Mouse (Mus musculus) limb, embryonic 11.5 days (tissue): ENCODE data around the gene St3gal6. TPM values are rescaled to one million over a fixed set of nuclear protein-coding genes. Genes with fewer than 3 reads are reported as not detected.

ENCODE experiments used
- ATAC-seq: fragments of 200-750 bp; cut with Nextera tagmentation; 2 replicates; pipeline ENCODE4 v1.8.0; 2017; ENCODE audit warnings: low read depth; ENCODE audit not compliant: insufficient number of reproducible peaks, low FRiP score, low TSS enrichment
- DNase-seq: peaks from one replicate; pipeline ENCODE4 v3.0.0-alpha.2; 2015; ENCODE audit warnings: low spot score
- H3K27ac ChIP-seq: fragments of 300-500 bp; sonication (generic); replicated peaks from 2 replicates; pipeline ENCODE4 v1.5.1; 2014; ENCODE audit warnings: low read depth, mild to moderate bottlenecking, low read length
- H3K27me3 ChIP-seq: fragments of 300-500 bp; sonication (generic); 2 replicates; pipeline ENCODE4 v1.6.1; 2014; ENCODE audit warnings: mild to moderate bottlenecking, low read length, mixed read lengths; ENCODE audit not compliant: control insufficient read depth, insufficient read depth
- H3K36me3 ChIP-seq: fragments of 300-500 bp; sonication (generic); 2 replicates; pipeline ENCODE4 v1.6.1; 2014; ENCODE audit warnings: mild to moderate bottlenecking, low read length, moderate library complexity, mixed read lengths; ENCODE audit not compliant: control insufficient read depth, insufficient read depth
- H3K4me1 ChIP-seq: fragments of 300-500 bp; sonication (generic); 2 replicates; pipeline ENCODE4 v1.6.1; 2014; ENCODE audit warnings: low read length, mixed read lengths; ENCODE audit not compliant: control insufficient read depth, insufficient read depth
- H3K4me2 ChIP-seq: fragments of 300-500 bp; sonication (generic); 2 replicates; pipeline ENCODE4 v1.6.1; 2014; ENCODE audit warnings: low read depth, mild to moderate bottlenecking, moderate library complexity; ENCODE audit not compliant: severe bottlenecking
- H3K4me3 ChIP-seq: fragments of 300-500 bp; sonication (generic); 2 replicates; pipeline ENCODE4 v1.5.1; 2014; ENCODE audit warnings: low read depth, low read length
- H3K9ac ChIP-seq: fragments of 300-500 bp; sonication (generic); 2 replicates; pipeline ENCODE4 v1.6.1; 2014; ENCODE audit warnings: mild to moderate bottlenecking, low read length
- H3K9me3 ChIP-seq: fragments of 300-500 bp; sonication (generic); 2 replicates; pipeline ENCODE4 v1.6.1; 2016; ENCODE audit warnings: low read length; ENCODE audit not compliant: control insufficient read depth
- WGBS: fragments of 180-500 bp; shearing (Covaris S2); extraction: QIAGEN DNeasy Blood & Tissue Kit; methylation state at CpG from one replicate; pipeline ENCODE4 v1.1.7; 2014; 5-methylcytosine and 5-hydroxymethylcytosine counted together
- polyA plus RNA-seq: library from polyadenylated mRNA; unstranded; fragments of >200 nt; fragmentation: Nextera tagmentation; extraction: Ambion mirVana; gene quantifications from 2 replicates; pipeline ENCODE4 v1.2.1, GENCODE M21; 2014

The St3gal6 gene
- polyA plus RNA-seq, 1 experiment from 2014 or later, result 14.0 TPM

GRCm38 (mm10) chr16:58453820-58454219 is 70.2 kb downstream of the St3gal6 start:
- no peaks in the 10 kb centered on the region; the same call in 1 of the 2 replicates for H3K36me3 ChIP-seq
- no peaks in the 10 kb centered on the region for H3K4me1 ChIP-seq
- ATAC-seq (no peak), DNase-seq (no peak)
- H3K9me3 ChIP-seq, result no peaks in the 10 kb centered on the region
- H3K4me3 ChIP-seq, result no peak overlapping the region
- no peak overlapping the region for H3K9ac ChIP-seq
- H3K27me3 ChIP-seq, result no peaks in the 10 kb centered on the region
- no peak overlapping the region for H3K27ac ChIP-seq
- H3K4me2 ChIP-seq, result no peak overlapping the region

- no peaks in the 10 kb centered on the region for H3K4me1 ChIP-seq
- ATAC-seq (no peak), DNase-seq (no peak)
- H3K4me3 ChIP-seq, result no peak overlapping the region
- H3K36me3 ChIP-seq, result no peaks in the 10 kb centered on the region; the same call in 1 of the 2 replicates
- H3K27me3 ChIP-seq, result no peaks in the 10 kb centered on the region
- H3K4me2 ChIP-seq, result no peak overlapping the region
- H3K27ac ChIP-seq, result no peak overlapping the region
- 98% methylated on average over 3 of the region's 3 CpGs for WGBS
- no peaks in the 10 kb centered on the region for H3K9me3 ChIP-seq
- H3K9ac ChIP-seq, result no peak overlapping the region
Observed at GRCm38 (mm10) chr16:58453138-58453537, 70.9 kb downstream of the St3gal6 start.

- H3K4me1 ChIP-seq, result no peaks in the 10 kb centered on the region
- ATAC-seq, result no peak
- H3K4me3 ChIP-seq, result no peak overlapping the region
- no peaks in the 10 kb centered on the region for H3K9me3 ChIP-seq
- 96% methylated on average over 5 of the region's 5 CpGs for WGBS
- peaks cover 4% of the 10 kb centered on the region; the same call in 1 of the 2 replicates for H3K36me3 ChIP-seq
- no peak overlapping the region for H3K27ac ChIP-seq
- no peak overlapping the region for H3K4me2 ChIP-seq
- no peak overlapping the region for H3K9ac ChIP-seq
- DNase-seq, result no peak
- H3K27me3 ChIP-seq, result no peaks in the 10 kb centered on the region
Observed at GRCm38 (mm10) chr16:58451647-58452046, 72.4 kb downstream of the St3gal6 start.

GRCm38 (mm10) chr16:58450648-58451047 is 73.4 kb downstream of the St3gal6 start:
- no peaks in the 10 kb centered on the region for H3K4me1 ChIP-seq
- H3K4me2 ChIP-seq, result no peak overlapping the region
- peaks cover 4% of the 10 kb centered on the region; the same call in 1 of the 2 replicates for H3K36me3 ChIP-seq
- WGBS, result 72% methylated on average over 6 of the region's 6 CpGs
- H3K27me3 ChIP-seq, result no peaks in the 10 kb centered on the region
- no peak for ATAC-seq
- DNase-seq, result no peak
- H3K4me3 ChIP-seq, result no peak overlapping the region
- H3K27ac ChIP-seq, result no peak overlapping the region
- H3K9ac ChIP-seq, result no peak overlapping the region
- H3K9me3 ChIP-seq, result no peaks in the 10 kb centered on the region

GRCm38 (mm10) chr16:58449073-58449472 is 75.0 kb downstream of the St3gal6 start:
- Histone ChIP-seq H3K4me2 (no peak overlapping the region), H3K27ac (no peak overlapping the region), H3K4me3 (no peak overlapping the region), H3K27me3 (no peaks in the 10 kb centered on the region), H3K36me3 (peaks cover 4% of the 10 kb centered on the region; the same call in 1 of the 2 replicates), H3K4me1 (no peaks in the 10 kb centered on the region), H3K9ac (no peak overlapping the region), H3K9me3 (no peaks in the 10 kb centered on the region)
- DNase-seq, result no peak
- ATAC-seq, result no peak
- WGBS, result 86% methylated on average over 4 of the region's 4 CpGs

GRCm38 (mm10) chr16:58446281-58447259 is 77.5 kb downstream of the St3gal6 start:
- no peaks in the 10 kb centered on the region for H3K4me1 ChIP-seq
- no peak for DNase-seq
- no peaks in the 10 kb centered on the region for H3K27me3 ChIP-seq
- H3K4me3 ChIP-seq, result no peak overlapping the region
- no peak overlapping the region for H3K4me2 ChIP-seq
- H3K36me3 ChIP-seq, result peaks cover 4% of the 10 kb centered on the region; the same call in 1 of the 2 replicates
- no peak for ATAC-seq
- no peak overlapping the region for H3K9ac ChIP-seq
- 93% methylated on average over 4 of the region's 4 CpGs for WGBS
- no peak overlapping the region for H3K27ac ChIP-seq
- no peaks in the 10 kb centered on the region for H3K9me3 ChIP-seq

GRCm38 (mm10) chr16:58444735-58445134 is 79.3 kb downstream of the St3gal6 start:
- WGBS, result 77% methylated on average over 6 of the region's 6 CpGs
- Histone ChIP-seq H3K9me3 (no peaks in the 10 kb centered on the region), H3K9ac (no peak overlapping the region), H3K27ac (no peak overlapping the region), H3K4me2 (no peak overlapping the region), H3K4me3 (no peak overlapping the region), H3K4me1 (no peaks in the 10 kb centered on the region), H3K27me3 (no peaks in the 10 kb centered on the region), H3K36me3 (peaks cover 4% of the 10 kb centered on the region; the same call in 1 of the 2 replicates)
- no peak for DNase-seq
- ATAC-seq, result no peak

GRCm38 (mm10) chr16:58432384-58432783 is 91.7 kb downstream of the St3gal6 start:
- WGBS, result 96% methylated on average over 1 of the region's 1 CpGs
- H3K9ac ChIP-seq, result no peak overlapping the region
- no peak for ATAC-seq

More at GRCm38 (mm10) chr16:58432384-58432783, 91.7 kb downstream of the St3gal6 start:
- no peak overlapping the region for H3K4me3 ChIP-seq
- H3K4me2 ChIP-seq, result no peak overlapping the region
- DNase-seq, result no peak
- 0 out of 2 replicates have a peak, but pooled peaks cover 2% of the 10 kb centered on the region for H3K36me3 ChIP-seq
- H3K27ac ChIP-seq, result no peak overlapping the region
- H3K9me3 ChIP-seq, result no peaks in the 10 kb centered on the region
- no peaks in the 10 kb centered on the region for H3K4me1 ChIP-seq
- H3K27me3 ChIP-seq, result no peaks in the 10 kb centered on the region
